Mouse (Mus musculus) testis, adult 2 months (tissue): ENCODE measurements at regions not wholly inside any gene's neighbourhood (a gene's known extent, or its start where the extent isn't known, plus 50 kb on each side); places are given as distances from the start of the nearest gene placed in this dataset.

Experiments
- CTCF ChIP-seq: fragments of 200-500 bp; IDR thresholded peaks from 2 replicates; pipeline ENCODE4 v1.5.1; 2012; ENCODE audit warnings: low read depth, mild to moderate bottlenecking, inconsistent platforms, low read length, moderate library complexity; ENCODE audit not compliant: control insufficient read depth, insufficient read depth, insufficient replicate concordance
- POLR2A ChIP-seq: fragments of 200-500 bp; IDR thresholded peaks from 2 replicates; pipeline ENCODE4 v1.6.1; 2012; ENCODE audit warnings: low read depth, mild to moderate bottlenecking, inconsistent platforms, low read length, moderate library complexity; ENCODE audit not compliant: control insufficient read depth

DNA sequence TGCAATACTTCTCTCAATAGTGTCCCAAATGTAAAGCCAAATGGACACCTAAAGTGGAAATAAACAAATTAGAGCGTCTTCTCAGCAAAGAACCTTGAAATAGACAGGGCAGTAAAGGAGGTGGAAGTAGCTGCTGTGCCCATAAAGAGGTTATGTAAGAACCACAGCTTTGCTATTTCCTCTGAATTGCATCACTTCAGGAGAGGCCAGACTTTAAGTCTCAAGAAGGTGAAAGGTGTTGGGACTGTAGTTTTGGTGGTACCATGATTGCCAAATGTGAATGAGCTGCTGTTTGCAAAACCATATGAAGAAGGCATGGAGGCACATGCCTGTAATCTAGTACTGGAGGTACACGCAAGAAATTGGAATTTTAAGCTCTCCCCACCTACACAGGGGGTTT, 670.3 kb downstream of the Trib2 start:
- TF ChIP-seq POLR2A (no peak), CTCF (no peak)
